Mouse (Mus musculus) heart, postnatal 0 days (tissue): ENCODE results near the gene Plekhb2. TPM values are rescaled to one million over a fixed set of nuclear protein-coding genes. Genes with fewer than 3 reads are reported as not detected.

ENCODE experiments used
- ATAC-seq: fragments of 200-750 bp; cut with Nextera tagmentation; 2 replicates; pipeline ENCODE4 v1.8.0; 2017; ENCODE audit warnings: low read depth, moderate number of reproducible peaks, moderate library complexity; ENCODE audit not compliant: insufficient read depth
- DNase-seq: peaks from one replicate; pipeline ENCODE4 v3.0.0-alpha.2; 2016; ENCODE audit warnings: low spot score
- H3K27ac ChIP-seq: fragments of 300-500 bp; sonication (generic); 2 replicates; pipeline ENCODE4 v1.5.1; 2014; ENCODE audit warnings: low read depth, mild to moderate bottlenecking
- H3K27me3 ChIP-seq: fragments of 300-500 bp; sonication (generic); 2 replicates; pipeline ENCODE4 v1.6.1; 2014; ENCODE audit warnings: low read length, mixed read lengths; ENCODE audit not compliant: control insufficient read depth, insufficient read depth
- H3K36me3 ChIP-seq: fragments of 300-500 bp; sonication (generic); replicated peaks from 2 replicates; pipeline ENCODE4 v1.6.1; 2014; ENCODE audit warnings: low read length, mixed read lengths; ENCODE audit not compliant: control insufficient read depth, insufficient read depth
- H3K4me1 ChIP-seq: fragments of 300-500 bp; sonication (generic); 2 replicates; pipeline ENCODE4 v1.6.1; 2014; ENCODE audit warnings: antibody characterized with exemption; ENCODE audit not compliant: control insufficient read depth, insufficient read depth
- H3K4me2 ChIP-seq: fragments of 300-500 bp; sonication (generic); 2 replicates; pipeline ENCODE4 v1.6.1; 2014; ENCODE audit warnings: low read depth, mild to moderate bottlenecking, low read length, moderate library complexity
- H3K4me3 ChIP-seq: fragments of 300-500 bp; sonication (generic); 2 replicates; pipeline ENCODE4 v1.5.1; 2014; ENCODE audit warnings: low read depth, low read length
- H3K9ac ChIP-seq: fragments of 300-500 bp; sonication (generic); replicated peaks from 2 replicates; pipeline ENCODE4 v1.6.1; 2014; ENCODE audit warnings: low read depth, low read length, mixed read lengths
- H3K9me3 ChIP-seq: fragments of 300-500 bp; sonication (generic); replicated peaks from 2 replicates; pipeline ENCODE4 v1.6.1; 2016; ENCODE audit warnings: low read length; ENCODE audit not compliant: control insufficient read depth
- CTCF ChIP-seq: IDR thresholded peaks from 2 replicates; pipeline ENCODE4 v1.5.1; 2016; ENCODE audit warnings: antibody characterized with exemption, control low read depth, low read depth
- EP300 ChIP-seq: IDR thresholded peaks from 2 replicates; pipeline ENCODE4 v1.6.1; 2016; ENCODE audit warnings: antibody characterized with exemption, low read depth
- WGBS: fragments of 180-500 bp; shearing (Covaris S2); extraction: QIAGEN DNeasy Blood & Tissue Kit; methylation state at CpG from one replicate; pipeline ENCODE4 v1.1.7; 2014; 5-methylcytosine and 5-hydroxymethylcytosine counted together
- polyA plus RNA-seq: library from polyadenylated mRNA; unstranded; fragments of >200 nt; fragmentation: Nextera tagmentation; extraction: Ambion mirVana; gene quantifications from 2 replicates; pipeline ENCODE4 v1.2.1, GENCODE M21; 2015
- total RNA-seq: library from RNA; depleted of rRNA; stranded (reverse); fragments of >200 nt; gene quantifications from 2 replicates; pipeline ENCODE4 v1.2.3, GENCODE M21; 2014; ENCODE audit warnings: low replicate concordance

The Plekhb2 gene
- total and polyA plus RNA-seq, 2 experiments from 2014 or later: 67.2 to 79.3 TPM

- Histone ChIP-seq H3K4me3 (no peak overlapping the region), H3K27ac (no peak overlapping the region), H3K9ac (no peak overlapping the region), H3K27me3 (no peaks in the 10 kb centered on the region), H3K4me2 (no peak overlapping the region), H3K9me3 (no peaks in the 10 kb centered on the region), H3K36me3 (peaks cover 51% of the 10 kb centered on the region), H3K4me1 (no peaks in the 10 kb centered on the region)
- 94% methylated on average over 16 of the region's 16 CpGs for WGBS
- TF ChIP-seq EP300: no peak
- TF ChIP-seq CTCF: no peak
- ATAC-seq (no peak), DNase-seq (no peak)
Measured at GRCm38 (mm10) chr1:34869231-34869630, 19.5 kb downstream of the Plekhb2 start.

- no peak overlapping the region for H3K27ac ChIP-seq
- no peaks in the 10 kb centered on the region for H3K27me3 ChIP-seq
- DNase-seq: no peak
- peaks cover 61% of the 10 kb centered on the region for H3K36me3 ChIP-seq
- H3K4me2 ChIP-seq: no peak overlapping the region
- H3K4me3 ChIP-seq: no peak overlapping the region
- no peak overlapping the region for H3K9ac ChIP-seq
- no peak for ATAC-seq
- no peaks in the 10 kb centered on the region for H3K4me1 ChIP-seq
- TF ChIP-seq CTCF (no peak), EP300 (no peak)
- no peaks in the 10 kb centered on the region for H3K9me3 ChIP-seq
- WGBS: 92% methylated on average over 9 of the region's 9 CpGs
Measured at GRCm38 (mm10) chr1:34871170-34871569, 21.4 kb downstream of the Plekhb2 start.

- Histone ChIP-seq H3K27ac (no peak overlapping the region), H3K4me3 (no peak overlapping the region), H3K27me3 (no peaks in the 10 kb centered on the region), H3K9ac (no peak overlapping the region), H3K4me1 (no peaks in the 10 kb centered on the region), H3K36me3 (peaks cover 73% of the 10 kb centered on the region), H3K9me3 (no peaks in the 10 kb centered on the region), H3K4me2 (no peak overlapping the region)
- ATAC-seq: no peak
- TF ChIP-seq EP300 (no peak), CTCF (no peak)
- 76% methylated on average over 5 of the region's 5 CpGs for WGBS
- no peak for DNase-seq
Measured at GRCm38 (mm10) chr1:34873551-34873950, 23.8 kb downstream of the Plekhb2 start.

- ATAC-seq (no peak; the same call in 1 of the 2 replicates), DNase-seq (no peak)
- Histone ChIP-seq H3K27me3 (no peaks in the 10 kb centered on the region), H3K36me3 (peaks cover 28% of the 10 kb centered on the region), H3K4me3 (no peak overlapping the region), H3K9me3 (no peaks in the 10 kb centered on the region), H3K27ac (no peak overlapping the region), H3K4me1 (no peaks in the 10 kb centered on the region), H3K4me2 (no peak overlapping the region), H3K9ac (no peak overlapping the region)
- TF ChIP-seq CTCF (no peak), EP300 (no peak)
- 19% methylated on average over 6 of the region's 6 CpGs for WGBS
Measured at GRCm38 (mm10) chr1:34879611-34880010, 29.8 kb downstream of the Plekhb2 start.

GRCm38 (mm10) chr1:34883776-34884175, 34.0 kb downstream of the Plekhb2 start:
- Histone ChIP-seq H3K4me2 (no peak overlapping the region), H3K36me3 (0 out of 2 replicates have a peak, but pooled peaks cover 4% of the 10 kb centered on the region), H3K27me3 (no peaks in the 10 kb centered on the region), H3K9me3 (no peaks in the 10 kb centered on the region), H3K4me3 (no peak overlapping the region), H3K27ac (no peak overlapping the region), H3K4me1 (no peaks in the 10 kb centered on the region), H3K9ac (no peak overlapping the region)
- no peak for ATAC-seq
- TF ChIP-seq CTCF: no peak
- no peak for TF ChIP-seq EP300
- no peak for DNase-seq

- no peaks in the 10 kb centered on the region for H3K9me3 ChIP-seq
- 0 out of 2 replicates have a peak, but pooled peaks cover 7% of the 10 kb centered on the region for H3K27me3 ChIP-seq
- H3K4me2 ChIP-seq: no peak overlapping the region
- no peaks in the 10 kb centered on the region for H3K36me3 ChIP-seq
- H3K9ac ChIP-seq: no peak overlapping the region
- H3K4me1 ChIP-seq: no peaks in the 10 kb centered on the region
- DNase-seq (peak; percentile 45), ATAC-seq (no peak)
- TF ChIP-seq EP300 (no peak), CTCF (peak; percentile 65)
- WGBS: 37% methylated on average over 14 of the region's 14 CpGs
- no peak overlapping the region for H3K4me3 ChIP-seq
- no peak overlapping the region for H3K27ac ChIP-seq
Measured at GRCm38 (mm10) chr1:34891559-34892289, 41.9 kb downstream of the Plekhb2 start.
